Mouse (Mus musculus) thymus, adult 2 months (tissue): ENCODE measurements at regions not wholly inside any gene's neighbourhood (a gene's known extent, or its start where the extent isn't known, plus 50 kb on each side); places are given as distances from the start of the nearest gene placed in this dataset.

Experiments used
- CTCF ChIP-seq: fragments of 200-500 bp; IDR thresholded peaks from 2 replicates; pipeline ENCODE4 v1.5.1; 2012; ENCODE audit warnings: mild to moderate bottlenecking, control low read depth, low read length, moderate library complexity, borderline replicate concordance; ENCODE audit not compliant: control insufficient read depth, poor library complexity, insufficient read depth; ENCODE audit errors: extremely low read depth
- POLR2A ChIP-seq: fragments of 200-500 bp; IDR thresholded peaks from 2 replicates; pipeline ENCODE4 v1.6.1; 2012; ENCODE audit warnings: mild to moderate bottlenecking, low read length, control low read depth, moderate library complexity; ENCODE audit not compliant: control insufficient read depth, poor library complexity, insufficient read depth; ENCODE audit errors: extremely low read depth

DNA sequence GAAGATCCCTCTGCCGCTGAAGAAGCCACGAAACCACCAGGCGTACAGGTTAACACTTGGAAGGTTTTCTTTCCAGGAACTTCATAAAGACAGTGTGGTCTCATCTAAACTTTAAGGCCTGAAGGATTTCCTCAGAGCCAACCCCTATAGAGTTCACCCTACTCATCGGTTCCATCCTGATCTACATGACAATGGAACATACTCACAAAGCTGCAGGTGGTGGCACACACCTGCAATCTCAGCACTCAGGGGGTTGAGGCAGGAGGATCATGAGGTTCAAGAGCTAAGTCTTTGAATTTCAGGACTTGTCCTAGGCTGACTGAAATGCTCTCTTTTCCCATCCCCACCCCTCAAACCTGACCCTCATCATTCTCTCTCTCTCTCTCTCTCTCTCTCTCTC lies 466.2 kb downstream of the Zfp536 start:
- TF ChIP-seq POLR2A (no peak), CTCF (no peak)
